Mouse (Mus musculus): ENCODE results near the gene Tsku. TPM values are rescaled to one million over a fixed set of nuclear protein-coding genes. Genes with fewer than 3 reads are reported as not detected.

Tsku gene
- polyA plus RNA-seq, 1 experiment from 2014 or later, result 6.5 TPM

DNA sequence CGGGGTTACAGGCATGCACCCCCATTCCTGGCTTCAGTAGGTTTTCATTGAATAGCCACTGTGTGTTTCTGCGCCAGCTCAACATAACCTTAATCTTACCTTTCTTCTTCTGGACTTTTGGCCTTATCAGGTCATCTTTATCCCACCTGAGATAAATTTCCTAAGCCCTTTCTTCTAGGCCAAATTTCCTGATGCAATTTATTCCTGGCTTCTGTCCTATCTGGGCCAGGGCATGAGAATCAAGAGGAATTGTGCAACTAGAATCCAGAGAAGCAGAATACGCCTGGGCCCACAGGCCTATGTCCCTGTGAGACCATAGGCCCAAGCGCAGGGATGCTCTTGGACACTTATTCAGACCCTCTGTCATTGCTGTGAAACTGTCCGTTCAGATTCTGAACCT, 27.6 kb downstream of the Tsku start:
- peaks cover 21% of the 10 kb centered on the region in 2 experiments for H3K4me1 ChIP-seq (ENCODE audit: control insufficient read depth in 2 of 2, insufficient read depth in 2 of 2, low read length in 2 of 2)
- H3K4me2 ChIP-seq (ENCODE audit: low read length), result no peak overlapping the region
- 88% methylated on average over 5 of the region's 5 CpGs for WGBS
- H3K27me3 ChIP-seq (ENCODE audit: control insufficient read depth, insufficient read depth, low read length), result no peaks in the 10 kb centered on the region
- H3K27ac ChIP-seq (replicated peaks in 1 of 2; ENCODE audit: control insufficient read depth in 1 of 2, insufficient read depth in 1 of 2, low read depth in 2 of 2, low read length in 2 of 2), result no peak overlapping the region
- no peaks in the 10 kb centered on the region for H3K9me3 ChIP-seq (ENCODE audit: control insufficient read depth, low read length)
- ATAC-seq (ENCODE audit: insufficient number of reproducible peaks, insufficient read depth, low FRiP score, low read depth), result no peak
- H3K4me3 ChIP-seq (ENCODE audit: control insufficient read depth in 1 of 2, insufficient read depth in 1 of 2, low read depth in 1 of 2, low read length in 2 of 2), result no peak overlapping the region
- no peaks in the 10 kb centered on the region for H3K36me3 ChIP-seq (ENCODE audit: control insufficient read depth, insufficient read depth, low read length)
- no peak overlapping the region for H3K9ac ChIP-seq (ENCODE audit: low read length)

DNA sequence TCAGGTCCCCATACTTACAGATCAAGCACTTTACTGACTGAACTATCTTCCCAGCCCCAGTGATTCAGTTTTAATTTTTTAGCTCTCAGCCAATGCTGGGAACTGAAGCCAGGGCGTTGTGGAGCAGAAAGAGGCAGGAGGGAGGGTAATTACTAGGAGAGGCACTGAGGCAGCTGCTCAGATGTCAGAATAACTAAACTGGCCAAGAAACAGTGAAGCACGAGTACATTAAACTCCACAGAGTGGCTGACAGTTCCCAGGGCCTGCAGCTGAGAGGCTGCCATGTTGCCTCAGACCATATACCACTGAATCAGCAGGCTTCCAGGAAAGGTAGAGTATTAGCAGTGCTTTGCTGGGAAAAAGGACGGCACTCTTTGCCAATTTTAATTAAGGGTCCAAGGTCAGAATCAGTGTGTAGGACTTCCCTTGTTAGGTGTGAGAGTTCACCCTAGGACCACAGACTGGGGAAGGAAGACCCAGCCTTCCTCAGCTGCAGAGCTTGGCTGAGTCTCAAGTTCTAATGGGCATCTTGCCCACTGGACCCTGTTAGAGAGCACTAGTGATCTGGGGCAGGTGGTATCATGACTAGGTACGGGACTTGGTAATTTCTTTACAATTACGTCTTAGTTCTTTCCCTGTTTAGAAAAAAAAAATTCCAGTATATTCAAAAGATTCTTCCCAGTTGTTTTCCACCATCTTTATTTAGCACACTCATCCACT, 28.3 kb downstream of the Tsku start:
- Histone ChIP-seq H3K27me3 (ENCODE audit: control insufficient read depth, insufficient read depth, low read length) (no peaks in the 10 kb centered on the region), H3K36me3 (ENCODE audit: control insufficient read depth, insufficient read depth, low read length) (no peaks in the 10 kb centered on the region), H3K4me3 (ENCODE audit: control insufficient read depth in 1 of 2, insufficient read depth in 1 of 2, low read depth in 1 of 2, low read length in 2 of 2) (no peak overlapping the region), H3K9ac (ENCODE audit: low read length) (no peak overlapping the region), H3K4me2 (ENCODE audit: low read length) (no peak overlapping the region), H3K27ac (replicated peaks in 1 of 2; ENCODE audit: control insufficient read depth in 1 of 2, insufficient read depth in 1 of 2, low read depth in 2 of 2, low read length in 2 of 2) (no peak overlapping the region), H3K9me3 (ENCODE audit: control insufficient read depth, low read length) (no peaks in the 10 kb centered on the region), H3K4me1 (ENCODE audit: control insufficient read depth in 2 of 2, insufficient read depth in 2 of 2, low read length in 2 of 2) (peaks cover 21% of the 10 kb centered on the region in 2 experiments)
- WGBS, result 72% methylated on average over 5 of the region's 5 CpGs
- no peak for ATAC-seq (ENCODE audit: insufficient number of reproducible peaks, insufficient read depth, low FRiP score, low read depth)

DNA sequence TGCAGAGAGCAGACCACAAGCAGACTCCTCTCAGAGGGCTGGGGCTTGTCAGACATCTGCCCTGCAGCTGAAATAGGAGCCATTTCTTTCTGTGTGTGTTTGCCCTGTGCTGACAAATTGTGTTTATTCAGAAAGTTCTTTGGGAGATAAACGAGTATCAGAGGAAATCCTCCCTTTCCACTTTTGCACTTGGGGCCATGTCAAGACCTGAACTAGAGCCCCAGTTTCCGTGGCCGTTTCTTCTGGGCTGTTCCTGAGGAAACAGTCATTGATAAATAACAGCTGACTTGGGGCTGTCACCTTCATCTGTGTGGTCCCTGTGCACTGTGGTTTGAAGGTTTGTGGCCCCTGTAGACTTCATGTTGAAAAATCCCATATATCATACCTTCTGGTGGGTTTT, 29.2 kb downstream of the Tsku start:
- no peaks in the 10 kb centered on the region for H3K36me3 ChIP-seq (ENCODE audit: control insufficient read depth, insufficient read depth, low read length)
- no peak overlapping the region for H3K4me3 ChIP-seq (ENCODE audit: control insufficient read depth in 1 of 2, insufficient read depth in 1 of 2, low read depth in 1 of 2, low read length in 2 of 2)
- no peak for ATAC-seq (ENCODE audit: insufficient number of reproducible peaks, insufficient read depth, low FRiP score, low read depth)
- peaks cover 21% of the 10 kb centered on the region in 2 experiments for H3K4me1 ChIP-seq (ENCODE audit: control insufficient read depth in 2 of 2, insufficient read depth in 2 of 2, low read length in 2 of 2)
- 40% methylated on average over 3 of the region's 3 CpGs for WGBS
- H3K9me3 ChIP-seq (ENCODE audit: control insufficient read depth, low read length), result no peaks in the 10 kb centered on the region
- H3K4me2 ChIP-seq (ENCODE audit: low read length), result no peak overlapping the region
- no peaks in the 10 kb centered on the region for H3K27me3 ChIP-seq (ENCODE audit: control insufficient read depth, insufficient read depth, low read length)
- H3K9ac ChIP-seq (ENCODE audit: low read length), result no peak overlapping the region
- H3K27ac ChIP-seq (replicated peaks in 1 of 2; ENCODE audit: control insufficient read depth in 1 of 2, insufficient read depth in 1 of 2, low read depth in 2 of 2, low read length in 2 of 2), result peak overlapping the region in 1 of 2 experiments; percentile 41; a peak in 1 of 4 replicates

DNA sequence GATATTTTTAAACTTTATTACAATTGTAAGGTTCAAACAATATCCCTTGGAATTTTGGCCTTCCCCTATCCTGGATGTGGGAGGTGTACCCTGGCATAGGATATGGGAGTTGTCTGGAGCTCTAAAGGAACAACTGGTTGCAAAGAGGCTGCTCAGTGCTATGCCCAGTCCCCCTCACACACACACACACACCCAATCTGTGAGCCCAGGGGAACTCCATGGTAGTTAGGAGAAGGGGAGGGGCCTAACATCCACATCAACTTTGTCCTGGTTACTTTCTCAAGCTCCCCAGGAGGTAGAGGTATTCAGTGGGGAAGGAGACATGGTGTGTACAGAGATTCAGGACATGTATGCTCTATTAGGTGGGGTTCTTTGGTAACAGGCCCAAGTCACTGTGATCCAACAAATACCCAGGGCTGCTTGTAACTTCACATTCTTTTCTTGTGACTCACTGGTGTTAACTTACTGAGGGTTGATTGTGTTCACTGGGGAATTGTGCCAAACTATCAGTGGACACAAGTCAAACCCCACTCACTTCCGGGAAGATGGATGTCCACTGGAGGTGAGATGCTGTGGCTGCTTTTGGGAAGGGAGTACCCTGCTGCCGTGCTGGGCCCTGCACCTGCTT, 30.6 kb downstream of the Tsku start:
- Histone ChIP-seq H3K9me3 (ENCODE audit: control insufficient read depth, low read length) (no peaks in the 10 kb centered on the region), H3K27me3 (ENCODE audit: control insufficient read depth, insufficient read depth, low read length) (no peaks in the 10 kb centered on the region), H3K4me3 (ENCODE audit: control insufficient read depth in 1 of 2, insufficient read depth in 1 of 2, low read depth in 1 of 2, low read length in 2 of 2) (no peak overlapping the region), H3K36me3 (ENCODE audit: control insufficient read depth, insufficient read depth, low read length) (no peaks in the 10 kb centered on the region), H3K4me1 (ENCODE audit: control insufficient read depth in 2 of 2, insufficient read depth in 2 of 2, low read length in 2 of 2) (peaks cover 21% of the 10 kb centered on the region in 2 experiments), H3K9ac (ENCODE audit: low read length) (no peak overlapping the region), H3K27ac (replicated peaks in 1 of 2; ENCODE audit: control insufficient read depth in 1 of 2, insufficient read depth in 1 of 2, low read depth in 2 of 2, low read length in 2 of 2) (peak overlapping the region in 1 of 2 experiments; percentile 6; a peak in 1 of 4 replicates), H3K4me2 (ENCODE audit: low read length) (no peak overlapping the region)
- WGBS, result 31% methylated on average over 2 of the region's 2 CpGs
- ATAC-seq (ENCODE audit: insufficient number of reproducible peaks, insufficient read depth, low FRiP score, low read depth), result no peak

DNA sequence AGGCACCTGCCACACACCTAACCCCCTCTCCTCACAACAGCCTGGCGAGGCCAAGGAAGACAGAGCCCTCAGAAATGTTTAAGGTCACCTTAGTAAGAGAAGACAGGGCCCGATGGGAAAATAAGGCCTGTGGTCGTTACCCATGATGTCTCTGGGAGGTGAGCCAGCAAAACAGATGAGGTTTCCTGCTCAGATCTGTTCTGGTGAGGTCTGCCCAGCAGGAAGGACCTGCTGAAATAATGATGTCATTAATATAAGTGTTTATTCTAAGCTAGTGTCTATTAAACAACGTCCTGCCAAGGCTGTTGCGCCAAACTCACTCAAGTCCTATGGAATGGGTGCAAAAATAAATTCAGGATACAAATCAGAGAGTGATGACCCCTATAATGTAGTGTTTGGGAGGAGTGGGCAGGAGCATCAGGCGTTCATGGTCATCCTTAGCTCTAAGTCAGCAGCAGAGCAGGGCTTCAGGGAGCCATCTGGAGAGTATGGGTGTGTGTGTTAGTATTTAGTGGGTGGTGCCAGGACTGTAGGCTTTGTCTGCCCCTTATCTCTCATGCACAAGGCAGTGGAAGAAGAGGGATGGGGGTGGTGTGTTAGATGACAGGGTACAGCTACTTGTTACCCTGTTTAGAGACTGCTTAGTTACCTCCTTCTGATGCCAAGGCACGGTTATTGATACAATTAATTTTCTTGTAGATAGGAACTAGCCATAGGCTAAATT, 31.3 kb downstream of the Tsku start:
- Histone ChIP-seq H3K9me3 (ENCODE audit: control insufficient read depth, low read length) (no peaks in the 10 kb centered on the region), H3K4me2 (ENCODE audit: low read length) (no peak overlapping the region), H3K36me3 (ENCODE audit: control insufficient read depth, insufficient read depth, low read length) (no peaks in the 10 kb centered on the region), H3K4me3 (ENCODE audit: control insufficient read depth in 1 of 2, insufficient read depth in 1 of 2, low read depth in 1 of 2, low read length in 2 of 2) (no peak overlapping the region), H3K4me1 (ENCODE audit: control insufficient read depth in 2 of 2, insufficient read depth in 2 of 2, low read length in 2 of 2) (peaks cover 21% of the 10 kb centered on the region in 2 experiments), H3K27ac (replicated peaks in 1 of 2; ENCODE audit: control insufficient read depth in 1 of 2, insufficient read depth in 1 of 2, low read depth in 2 of 2, low read length in 2 of 2) (no peak overlapping the region), H3K9ac (ENCODE audit: low read length) (no peak overlapping the region), H3K27me3 (ENCODE audit: control insufficient read depth, insufficient read depth, low read length) (no peaks in the 10 kb centered on the region)
- WGBS, result 64% methylated on average over 7 of the region's 7 CpGs
- ATAC-seq (ENCODE audit: insufficient number of reproducible peaks, insufficient read depth, low FRiP score, low read depth), result 0 out of 2 replicates have a peak, but pooled peaks have one; percentile 16

DNA sequence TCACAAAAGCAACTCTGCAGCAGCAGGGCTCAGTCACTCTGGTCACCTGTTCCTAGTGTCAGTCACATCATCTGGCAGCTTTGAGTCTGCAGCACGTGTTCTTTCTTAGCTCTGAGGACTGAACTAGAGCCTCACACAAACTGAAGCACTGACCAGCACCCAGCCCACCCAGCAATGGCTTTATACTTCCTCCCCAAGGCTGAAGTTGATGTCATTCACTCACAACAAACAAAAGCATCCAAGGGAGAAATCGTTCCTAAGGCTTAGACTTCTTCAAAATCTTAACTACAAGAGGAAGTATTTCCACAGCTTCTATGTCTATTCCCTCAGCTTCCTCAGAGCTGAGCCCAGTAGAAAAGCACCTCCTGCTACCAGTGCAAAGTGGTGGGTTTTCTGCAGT, 32.8 kb downstream of the Tsku start:
- Histone ChIP-seq H3K4me2 (ENCODE audit: low read length) (no peak overlapping the region), H3K36me3 (ENCODE audit: control insufficient read depth, insufficient read depth, low read length) (no peaks in the 10 kb centered on the region), H3K9ac (ENCODE audit: low read length) (no peak overlapping the region), H3K27ac (replicated peaks in 1 of 2; ENCODE audit: control insufficient read depth in 1 of 2, insufficient read depth in 1 of 2, low read depth in 2 of 2, low read length in 2 of 2) (no peak overlapping the region), H3K9me3 (ENCODE audit: control insufficient read depth, low read length) (no peaks in the 10 kb centered on the region), H3K4me1 (ENCODE audit: control insufficient read depth in 2 of 2, insufficient read depth in 2 of 2, low read length in 2 of 2) (peaks cover 19 to 30% of the 10 kb centered on the region in 2 experiments), H3K4me3 (ENCODE audit: control insufficient read depth in 1 of 2, insufficient read depth in 1 of 2, low read depth in 1 of 2, low read length in 2 of 2) (no peak overlapping the region), H3K27me3 (ENCODE audit: control insufficient read depth, insufficient read depth, low read length) (no peaks in the 10 kb centered on the region)
- WGBS, result 41% methylated on average over 2 of the region's 2 CpGs
- no peak for ATAC-seq (ENCODE audit: insufficient number of reproducible peaks, insufficient read depth, low FRiP score, low read depth)

DNA sequence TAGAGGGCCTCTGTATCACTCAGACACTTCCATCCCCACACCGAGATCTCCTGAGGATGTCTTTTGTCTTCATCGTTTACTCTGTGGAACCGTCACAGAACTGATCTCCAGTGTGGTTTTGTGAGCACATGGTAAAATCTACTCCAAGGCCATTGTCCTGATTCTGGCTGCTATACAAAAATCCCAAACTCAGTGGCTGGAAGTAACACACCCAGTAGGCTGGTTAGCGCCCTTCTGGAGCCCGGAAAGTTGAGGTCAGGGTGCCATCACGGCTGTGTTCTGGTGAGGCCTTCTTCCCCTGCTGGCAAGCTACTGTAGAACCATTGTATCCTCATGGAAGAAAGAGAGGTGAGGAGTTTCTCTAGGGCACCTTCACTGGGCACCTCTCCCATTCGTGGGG, 35.1 kb downstream of the Tsku start:
- Histone ChIP-seq H3K4me3 (ENCODE audit: control insufficient read depth in 1 of 2, insufficient read depth in 1 of 2, low read depth in 1 of 2, low read length in 2 of 2) (no peak overlapping the region), H3K9ac (ENCODE audit: low read length) (no peak overlapping the region), H3K9me3 (ENCODE audit: control insufficient read depth, low read length) (no peaks in the 10 kb centered on the region), H3K36me3 (ENCODE audit: control insufficient read depth, insufficient read depth, low read length) (no peaks in the 10 kb centered on the region), H3K27me3 (ENCODE audit: control insufficient read depth, insufficient read depth, low read length) (no peaks in the 10 kb centered on the region), H3K27ac (replicated peaks in 1 of 2; ENCODE audit: control insufficient read depth in 1 of 2, insufficient read depth in 1 of 2, low read depth in 2 of 2, low read length in 2 of 2) (no peak overlapping the region), H3K4me2 (ENCODE audit: low read length) (no peak overlapping the region), H3K4me1 (ENCODE audit: control insufficient read depth in 2 of 2, insufficient read depth in 2 of 2, low read length in 2 of 2) (peaks cover 12 to 26% of the 10 kb centered on the region in 2 experiments)
- WGBS, result 77% methylated on average over 7 of the region's 7 CpGs
- no peak for ATAC-seq (ENCODE audit: insufficient number of reproducible peaks, insufficient read depth, low FRiP score, low read depth)
